Mouse (Mus musculus) MEL (cell line): ENCODE measurements around the gene Gng12.
A peak's percentile ranks its signal among the peaks of the same experiment; 100 is the strongest.

Experiments used
- CTCF ChIP-seq, 3 experiments: IDR thresholded peaks in 2 of 3; conservative IDR thresholded peaks in 1 of 3; 2 replicates each; pipeline ENCODE4 v1.5.1; 2011 to 2012; ENCODE audit warnings: low read length in 3 of 3, low read depth in 2 of 3, mild to moderate bottlenecking in 2 of 3, improper control_type of control experiment in 1 of 3, inconsistent platforms in 1 of 3, mixed read lengths in 1 of 3, moderate library complexity in 1 of 3; ENCODE audit not compliant: control insufficient read depth in 1 of 3, insufficient read depth in 1 of 3, poor library complexity in 1 of 3, severe bottlenecking in 1 of 3
- E2F4 ChIP-seq: IDR thresholded peaks from 2 replicates; pipeline ENCODE4 v1.6.1; 2011; ENCODE audit warnings: low read depth, low read length, improper control_type of control experiment, borderline replicate concordance
- GATA1 ChIP-seq: IDR thresholded peaks from 2 replicates; pipeline ENCODE4 v1.6.1; 2011; ENCODE audit warnings: low read depth, low read length, improper control_type of control experiment
- MAX ChIP-seq: IDR thresholded peaks from 2 replicates; pipeline ENCODE4 v1.6.1; 2011; ENCODE audit warnings: low read length, improper control_type of control experiment

- no peak for TF ChIP-seq MAX
- TF ChIP-seq CTCF (IDR thresholded peaks at IDR 0.05 in 2 of 3, conservative IDR thresholded peaks at IDR 0.05 in 1 of 3; ENCODE audit: control insufficient read depth in 1 of 3, insufficient read depth in 1 of 3, low read depth in 2 of 3, low read length in 3 of 3, poor library complexity in 1 of 3, severe bottlenecking in 1 of 3), result no peak
- no peak for TF ChIP-seq E2F4
- peak; percentile 82 for TF ChIP-seq GATA1
Observed at GRCm38 (mm10) chr6:67009888-67010287, 113.7 kb downstream of the Gng12 start.
